Mouse (Mus musculus): ENCODE data around the gene Sbf2.

The Sbf2 gene

GRCm38 (mm10) chr7:110305486-110305885 is 309.2 kb downstream of the Sbf2 start:
- DNase-seq = no peak

GRCm38 (mm10) chr7:110302886-110303285 is 311.8 kb downstream of the Sbf2 start:
- DNase-seq = no peak

DNA sequence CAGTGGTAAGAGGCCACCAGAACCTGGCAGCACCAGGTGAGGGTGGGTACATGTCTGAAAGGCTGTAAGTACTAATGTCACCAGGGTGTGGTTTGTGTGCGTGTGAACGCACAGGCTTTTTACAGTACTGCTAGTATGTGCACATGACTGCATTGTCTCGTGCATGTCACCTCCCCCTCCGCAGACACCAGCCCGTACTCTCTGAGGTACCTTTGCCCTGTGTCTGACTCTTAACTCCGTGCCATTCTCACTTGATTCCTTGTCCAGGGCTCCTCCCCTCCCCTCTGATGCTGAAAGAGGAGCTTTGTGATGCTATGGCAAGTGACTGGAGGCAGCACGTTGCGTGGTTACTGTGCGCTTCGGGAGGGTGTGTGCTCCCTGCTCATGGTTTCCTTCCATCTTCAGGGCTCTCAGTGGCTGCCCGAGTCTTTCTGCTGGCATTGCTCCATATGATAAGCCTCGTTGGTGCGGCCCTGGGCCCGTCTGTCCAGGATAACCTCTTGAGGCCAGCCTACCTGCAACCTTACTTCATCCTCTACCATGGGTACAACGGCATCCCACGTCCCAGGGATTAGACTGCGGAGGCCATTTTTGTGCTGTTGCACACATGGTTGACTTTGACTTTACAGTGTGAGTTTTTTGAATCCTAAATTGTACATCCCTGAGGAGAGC is 315.8 kb downstream of the Sbf2 start:
- DNase-seq = no peak

DNA sequence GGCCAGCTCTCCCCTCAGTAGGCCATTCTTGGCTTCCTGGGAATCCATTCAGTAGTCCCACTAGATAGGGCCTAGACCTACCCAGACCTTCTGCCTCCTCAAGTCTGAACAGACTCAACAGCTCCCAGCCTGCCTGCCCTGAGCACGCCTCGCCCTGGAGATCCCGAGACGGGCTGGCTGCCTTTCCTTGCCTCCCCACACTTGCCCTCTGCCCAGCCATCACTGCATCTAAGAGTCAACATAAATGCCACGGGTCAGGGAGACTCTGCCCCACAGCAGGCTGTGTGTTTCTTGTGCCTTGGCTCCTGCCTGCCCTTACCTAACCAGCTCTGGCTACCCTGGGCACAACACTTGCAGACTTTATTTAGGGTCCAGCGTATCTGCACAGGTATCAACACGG is 316.6 kb downstream of the Sbf2 start:
- no peak for DNase-seq

DNA sequence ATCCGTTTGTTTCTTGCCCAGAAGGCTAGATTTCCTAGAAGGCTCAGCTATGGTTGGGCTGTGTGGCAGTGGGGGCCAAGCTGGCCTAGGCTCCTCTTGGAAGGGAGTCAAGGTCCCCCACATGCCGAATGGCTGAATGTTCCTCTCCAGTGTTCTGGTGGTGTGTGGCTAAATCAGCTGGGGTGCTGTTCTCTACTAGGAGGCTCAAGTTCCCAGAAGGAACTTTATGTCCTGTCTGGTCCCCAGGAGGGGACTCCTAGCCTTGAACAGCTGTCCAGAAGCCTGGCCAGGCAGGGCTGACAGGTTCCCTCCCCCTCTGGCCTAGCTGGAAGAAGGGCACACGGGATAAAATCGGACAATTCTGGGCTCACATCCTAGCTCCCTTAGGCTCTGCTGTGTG is 317.1 kb downstream of the Sbf2 start:
- no peak for DNase-seq

DNA sequence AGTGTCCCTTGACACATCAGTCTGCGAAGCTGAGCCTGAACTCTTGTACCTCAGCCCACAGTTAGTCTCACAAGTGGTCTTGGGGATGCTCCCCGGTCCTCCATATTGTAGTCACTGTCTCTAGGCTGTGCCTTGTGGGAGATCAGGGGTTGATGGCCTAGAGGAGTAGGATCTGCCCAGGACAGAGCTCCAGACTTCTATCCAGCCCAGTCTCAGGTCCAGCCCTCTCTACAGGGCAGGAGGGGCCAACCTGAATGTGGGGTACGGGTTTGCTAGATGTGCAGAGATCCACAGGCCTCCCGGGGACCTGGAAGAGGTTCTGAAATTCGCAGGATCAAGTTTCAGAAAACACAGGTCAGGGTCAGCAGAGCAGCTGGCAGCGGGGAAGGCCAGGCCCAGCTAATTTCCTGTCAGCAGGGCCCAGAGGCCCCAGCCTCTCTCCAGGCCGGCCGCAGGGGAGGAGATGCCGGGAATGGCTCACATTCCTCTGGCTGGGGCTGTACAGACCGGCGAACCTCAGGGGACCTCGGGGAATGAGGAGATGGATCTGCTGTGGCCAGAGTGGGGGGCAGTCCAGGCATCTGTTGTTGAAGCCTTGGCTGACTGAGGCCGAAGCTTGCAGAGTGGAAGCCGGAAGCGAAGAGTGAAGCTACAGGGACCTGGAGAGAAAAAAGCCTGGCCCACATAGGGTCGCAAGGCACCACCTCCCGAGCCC is 317.7 kb downstream of the Sbf2 start:
- DNase-seq = no peak

- no peak for DNase-seq
These were observed 325.1 kb downstream of the Sbf2 start for GRCm38 (mm10) chr7:110289647-110290046.

- peak; percentile 74 for DNase-seq
These were observed 326.0 kb downstream of the Sbf2 start for GRCm38 (mm10) chr7:110288731-110289191.

GRCm38 (mm10) chr7:110288191-110288604 is 326.5 kb downstream of the Sbf2 start:
- DNase-seq = no peak

GRCm38 (mm10) chr7:110287476-110288071 is 327.1 kb downstream of the Sbf2 start:
- DNase-seq = no peak

GRCm38 (mm10) chr7:110286838-110287475 is 327.8 kb downstream of the Sbf2 start:
- DNase-seq = peak; percentile 78

DNA sequence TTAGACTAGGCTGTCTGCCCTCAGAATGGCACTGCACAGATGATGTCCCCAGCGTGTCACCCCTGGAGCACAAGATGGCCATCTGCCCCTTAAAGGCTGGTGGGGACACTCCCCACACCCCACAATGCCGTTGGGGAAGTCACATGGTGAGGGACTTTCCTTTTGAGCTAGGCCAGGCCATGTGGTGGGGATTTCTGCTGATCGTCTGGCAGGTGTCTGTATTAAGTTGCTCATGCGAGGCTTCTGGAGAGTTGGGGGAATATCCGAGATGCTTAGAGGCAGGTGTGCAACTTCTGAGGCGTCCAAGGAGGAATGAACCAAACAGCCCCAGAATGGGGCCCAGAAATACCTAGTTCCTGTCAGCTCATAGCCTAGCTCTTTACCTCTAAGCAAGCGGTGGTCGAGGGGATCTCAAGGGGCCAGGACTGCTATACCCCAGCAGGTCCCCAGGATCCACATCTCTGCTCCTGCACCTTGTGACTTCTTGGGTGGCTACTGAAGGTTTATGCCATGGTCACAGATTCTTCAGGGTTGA is 328.5 kb downstream of the Sbf2 start:
- no peak for DNase-seq

GRCm38 (mm10) chr7:110285849-110286151 is 328.9 kb downstream of the Sbf2 start:
- no peak for DNase-seq

DNA sequence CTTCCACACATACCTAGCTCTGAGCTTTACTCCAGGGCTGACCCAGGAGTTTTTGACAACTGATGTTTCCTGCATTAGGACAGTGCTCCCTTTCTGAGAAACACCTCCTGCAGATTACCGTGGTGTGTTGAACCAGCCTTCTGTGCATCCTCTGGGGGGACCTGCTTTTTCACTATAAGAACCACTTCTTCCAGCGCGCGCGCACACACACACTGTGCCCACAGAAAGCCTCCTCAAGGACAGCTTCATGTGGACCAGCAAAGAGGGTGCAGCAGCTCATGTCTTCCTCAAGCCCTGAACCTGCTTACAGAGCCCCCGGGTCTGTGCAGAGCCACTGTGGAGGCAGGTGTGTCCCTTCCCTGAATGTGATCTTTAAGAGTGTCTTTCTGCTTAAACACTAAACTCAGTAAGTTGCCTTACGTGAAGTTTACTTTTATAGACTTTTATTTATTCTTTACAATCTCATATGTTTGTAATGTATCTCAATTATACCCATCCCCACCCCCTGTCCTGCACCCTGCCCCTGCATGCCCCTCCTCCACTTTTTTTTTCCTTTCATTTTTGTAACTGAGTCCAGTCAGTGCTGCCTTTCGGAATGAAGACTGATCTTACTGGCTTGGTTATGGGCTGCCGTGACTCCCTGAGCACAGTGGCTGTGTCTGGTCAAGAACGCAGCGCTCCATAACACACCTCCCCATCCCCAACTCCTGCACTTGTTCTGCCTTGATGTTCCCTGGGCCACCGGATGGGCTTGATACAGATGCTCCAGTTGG is 329.5 kb downstream of the Sbf2 start:
- DNase-seq = no peak

DNA sequence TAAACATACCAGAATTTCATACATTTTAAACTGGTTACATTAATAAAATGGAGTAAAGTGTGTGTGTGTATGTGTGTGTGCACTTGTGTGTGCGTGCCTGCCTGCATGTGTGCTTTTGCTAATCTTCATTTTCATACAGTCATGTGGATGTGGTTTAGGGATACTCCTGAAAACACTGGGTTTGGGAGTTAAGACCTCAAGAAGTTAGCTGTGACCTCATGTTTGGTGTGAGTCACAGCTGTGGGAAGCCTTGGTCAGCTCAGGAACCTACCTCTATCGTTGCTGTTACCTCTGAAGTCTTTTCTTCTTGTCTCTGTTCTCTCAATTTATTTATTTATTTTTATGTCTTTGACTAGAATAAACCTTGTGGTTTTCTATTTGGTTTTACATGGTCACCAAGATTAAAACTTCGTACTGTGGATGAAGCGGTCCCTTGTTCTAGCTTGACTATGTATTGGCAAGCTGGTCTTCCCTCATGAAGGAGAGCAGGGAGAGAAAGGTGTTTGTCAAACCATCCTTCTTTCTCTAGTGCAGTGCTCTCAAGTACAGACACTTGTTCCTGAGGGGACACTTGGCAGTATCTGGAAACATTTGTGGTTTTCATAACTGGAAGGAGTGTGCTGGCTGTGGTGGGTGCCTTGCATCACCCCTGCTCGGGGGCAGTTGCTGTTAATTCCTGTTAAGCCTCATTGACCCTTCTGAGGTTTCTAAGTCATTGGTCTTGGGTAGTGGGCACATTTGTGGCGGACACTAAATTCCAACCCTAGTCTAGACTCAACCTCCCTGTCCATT is 331.0 kb downstream of the Sbf2 start:
- no peak for DNase-seq

DNA sequence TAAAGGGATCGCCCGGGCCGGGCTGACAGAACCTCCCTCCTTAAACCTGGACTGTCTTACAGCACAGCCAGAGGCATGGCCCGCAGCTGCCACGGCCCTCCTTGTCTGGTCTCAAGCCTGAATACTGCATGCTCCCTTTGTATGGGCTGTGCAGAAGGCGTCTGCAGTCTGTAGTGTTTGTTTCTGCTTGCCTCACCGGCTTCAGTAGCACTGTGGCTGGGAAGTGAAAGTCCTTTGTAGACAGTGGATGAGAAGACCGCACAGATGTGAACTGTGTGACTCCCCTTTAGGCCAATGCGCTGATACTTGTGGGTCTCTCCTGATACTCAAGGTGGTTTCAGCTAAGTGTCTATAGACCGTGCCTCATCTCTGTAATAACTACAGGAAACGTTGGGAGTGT is 331.9 kb downstream of the Sbf2 start:
- DNase-seq = no peak

DNA sequence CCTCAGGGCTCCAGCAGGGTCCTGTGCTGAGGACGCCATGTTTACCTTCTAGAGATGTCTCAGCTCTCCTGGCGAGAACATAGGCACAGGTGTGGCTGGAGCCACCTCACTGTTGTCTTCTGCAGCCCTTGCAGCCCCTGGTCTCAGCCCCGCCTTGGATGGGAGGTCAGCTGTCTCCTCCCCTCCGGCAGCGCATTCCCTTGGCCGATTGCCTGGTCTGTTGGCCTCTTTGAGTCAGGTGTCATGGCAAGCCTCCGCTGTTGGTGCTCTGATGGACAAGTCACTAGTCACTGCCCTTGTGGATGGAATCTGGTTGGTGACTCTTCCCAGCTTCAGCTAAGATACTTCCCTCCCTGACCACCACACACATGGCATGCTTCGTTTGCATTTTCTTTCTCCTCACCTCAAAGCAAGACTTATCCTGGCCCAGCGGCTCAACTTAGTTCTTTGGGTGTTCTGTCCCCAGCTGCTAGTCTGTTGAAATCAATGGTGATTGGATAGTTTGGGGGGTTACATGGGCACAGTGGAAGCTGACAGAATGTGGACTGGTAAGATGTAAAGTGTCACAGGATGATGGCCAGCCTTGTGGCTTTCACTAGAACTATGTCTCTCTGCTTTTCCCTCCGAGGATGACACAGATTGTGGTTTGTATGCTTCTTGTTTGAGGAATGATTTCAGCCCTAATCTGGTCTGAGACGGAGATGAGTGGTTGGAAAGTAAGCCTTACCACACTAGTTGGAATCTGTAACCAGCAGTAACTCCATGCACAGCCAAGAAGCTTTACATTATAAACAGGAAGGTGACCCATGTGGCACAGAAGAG is 333.1 kb downstream of the Sbf2 start:
- no peak for DNase-seq

GRCm38 (mm10) chr7:110279183-110279582 is 335.5 kb downstream of the Sbf2 start:
- no peak for DNase-seq

DNA sequence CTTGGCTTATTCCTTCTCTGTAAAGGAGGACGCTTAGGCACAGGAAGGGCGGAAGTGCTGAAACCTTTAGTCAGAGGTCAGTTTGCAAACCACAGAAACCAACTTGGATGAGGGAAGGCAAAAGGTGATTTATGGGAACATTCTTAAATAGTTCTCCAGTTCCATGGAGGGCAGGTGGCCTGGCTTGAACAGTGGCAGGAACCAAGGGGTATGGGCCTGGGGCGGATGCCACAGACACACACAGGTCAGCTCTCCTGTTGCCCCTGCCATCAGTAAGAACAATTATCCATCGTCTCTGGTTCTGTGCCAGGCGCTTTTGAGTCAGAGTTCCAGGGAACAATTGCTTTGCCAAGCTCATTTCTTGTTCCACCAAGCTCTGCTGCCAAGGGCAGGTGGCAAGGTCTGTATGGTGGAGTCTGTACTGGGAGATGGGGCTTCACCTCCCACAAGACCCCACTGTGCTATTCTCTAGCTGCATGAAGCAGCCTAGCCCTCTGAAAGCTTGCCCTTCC is 336.9 kb downstream of the Sbf2 start:
- no peak for DNase-seq

- no peak for DNase-seq
These were observed 342.3 kb downstream of the Sbf2 start for GRCm38 (mm10) chr7:110272434-110272833.

DNA sequence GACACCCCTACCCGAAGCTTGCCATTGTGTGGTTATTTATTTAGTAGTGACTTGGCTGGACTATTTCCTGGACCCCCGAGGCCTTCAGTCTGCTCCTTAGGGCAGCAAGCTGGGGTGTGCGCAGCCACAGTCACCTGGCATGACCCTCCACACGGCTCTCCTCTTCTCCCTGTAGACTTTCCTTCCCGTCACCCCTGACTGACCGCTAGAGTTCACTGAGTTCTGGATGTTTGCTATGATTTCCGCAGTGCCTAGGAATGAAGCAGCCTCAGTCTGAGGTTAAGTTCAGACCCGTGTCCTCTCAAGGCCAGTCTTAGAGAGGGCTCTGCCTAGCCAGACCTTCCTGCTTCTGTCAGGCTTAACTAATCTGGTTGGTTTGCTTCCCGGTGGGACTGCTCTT is 342.9 kb downstream of the Sbf2 start:
- DNase-seq = no peak
